Mouse (Mus musculus) macrophage (primary cell): Measurements from ENCODE around the gene Bphl. TPM values are rescaled to one million over a fixed set of nuclear protein-coding genes. Genes with fewer than 3 reads are reported as not detected.

Experiments used
- H3K27ac ChIP-seq: fragments of 350-480 bp; formaldehyde crosslinking; 2 replicates; pipeline ENCODE4 v1.9.0; 2021
- H3K36me3 ChIP-seq: fragments of 350-480 bp; formaldehyde crosslinking; 2 replicates; pipeline ENCODE4 v1.9.0; 2021; ENCODE audit errors: inconsistent target
- H3K4me3 ChIP-seq: fragments of 350-480 bp; formaldehyde crosslinking; 2 replicates; pipeline ENCODE4 v1.9.0; 2021; ENCODE audit errors: inconsistent target
- H3K79me2 ChIP-seq: fragments of 350-480 bp; formaldehyde crosslinking; 2 replicates; pipeline ENCODE4 v1.9.0; 2021; ENCODE audit errors: inconsistent target
- WGBS: methylation state at CpG from one replicate; pipeline ENCODE4 v1.1.7; 2026; ENCODE audit warnings: inconsistent platforms; ENCODE audit not compliant: missing documents; 5-methylcytosine and 5-hydroxymethylcytosine counted together
- polyA plus RNA-seq: library from polyadenylated mRNA; stranded (reverse); fragments of 250-400 nt; gene quantifications from 3 replicates; pipeline ENCODE4 v1.2.4, GENCODE M21; 2018; ENCODE audit warnings: inconsistent platforms
- total RNA-seq, 78 experiments: library from RNA; depleted of rRNA; stranded (reverse); fragments of 250-400 nt; gene quantifications; 1 replicate in 9 of 78; 2 replicates in 24 of 78; 3 replicates in 43 of 78; 4 replicates in 2 of 78; pipeline ENCODE4 v1.2.4; 2018; ENCODE audit warnings: inconsistent platforms in 56 of 78

Bphl gene
- 10 to 100 TPM in 14 of 26 experiments, 1 to 10 TPM in 12; 1.7 to 20.9 (median 12.3) TPM for total RNA-seq (2018; cell fraction: chromatin; rRNA removed)
- total RNA-seq (2018; cell fraction: cytosol; rRNA removed) = 10 to 100 TPM; 16.3 to 36.8 (median 24.4) TPM
- total RNA-seq (2018; cell fraction: nucleus; rRNA removed) = 10 to 100 TPM in 16 of 26 experiments, 1 to 10 TPM in 10; 4.0 to 30.8 (median 11.6) TPM
- polyA plus RNA-seq = 16.8 to 29.1 TPM (median 24.2 TPM) in 3 replicates

DNA sequence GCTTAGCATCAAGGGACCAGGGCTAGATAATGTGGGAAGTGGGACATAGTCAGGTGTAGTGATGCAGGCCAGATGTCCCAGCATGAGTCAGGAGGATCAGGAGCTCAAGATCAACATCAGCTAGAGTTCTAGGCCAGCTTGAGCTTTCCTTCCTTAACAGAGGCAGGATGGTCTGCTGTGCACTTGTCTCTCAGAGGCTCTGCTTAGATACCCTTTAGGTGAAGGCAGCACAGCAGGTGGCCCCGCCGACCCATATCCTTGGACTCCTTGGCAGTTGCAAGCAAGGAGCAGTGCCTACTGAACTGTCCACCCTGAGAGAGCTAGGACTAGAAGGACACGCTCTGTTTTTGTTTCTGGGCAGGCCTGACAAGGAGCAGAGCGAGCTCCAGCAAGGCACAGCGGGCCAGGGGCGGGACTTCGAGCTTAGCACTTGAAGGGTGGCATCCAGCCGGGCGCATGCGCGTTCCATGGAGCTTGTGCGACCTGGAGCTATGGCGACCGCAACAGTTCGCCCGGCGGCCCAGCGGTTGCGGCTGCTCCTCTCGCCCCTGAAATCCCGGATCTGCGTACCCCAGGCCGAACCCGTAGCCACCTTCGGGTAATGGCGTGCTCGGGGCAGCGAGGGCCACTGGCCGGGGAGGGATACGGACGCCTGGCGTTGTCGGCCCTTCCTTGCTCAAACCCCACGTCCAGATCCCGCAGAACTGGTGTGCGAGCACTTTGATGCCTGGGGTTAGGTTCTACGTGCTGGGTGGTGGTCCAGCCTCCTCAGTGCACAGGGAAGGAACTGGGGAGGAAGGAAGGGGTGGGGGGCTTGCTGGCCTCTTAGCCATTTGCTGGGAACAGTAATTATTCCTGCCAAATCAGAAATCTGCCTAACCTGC lies at the start of gene Bphl:
TSS of gene Bphl (plus strand) at position 426 of the 884 bp plus-strand sequence.
- peaks cover 11% of the 10 kb centered on the region for H3K36me3 ChIP-seq
- 3% methylated on average over 37 of the region's 37 CpGs for WGBS
- H3K4me3 ChIP-seq = peak within 1 kb of the TSS; percentile 71
- peak within 1 kb of the TSS; percentile 73 for H3K27ac ChIP-seq
- peaks cover 15% of the 10 kb centered on the region; the same call in 1 of the 2 replicates for H3K79me2 ChIP-seq

DNA sequence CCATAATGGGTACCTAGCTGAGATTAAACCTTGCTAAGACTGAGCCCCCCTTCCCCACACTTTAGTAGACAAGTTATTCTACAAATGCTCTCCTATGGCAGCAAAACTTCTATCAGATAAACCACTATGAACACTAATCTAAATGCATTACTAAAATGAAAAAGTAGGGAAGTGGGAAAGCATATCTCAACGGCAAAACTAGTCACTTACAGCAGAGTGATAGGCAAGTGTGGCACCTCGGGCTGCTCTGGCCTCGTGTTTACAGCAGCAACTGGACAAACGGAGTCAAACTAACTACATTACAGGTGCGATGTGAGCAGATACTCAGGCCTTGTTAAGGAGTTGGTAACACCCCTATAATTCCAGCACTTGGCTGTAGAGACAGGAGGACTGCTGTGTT lies 47.8 kb upstream of the Bphl start:
- Histone ChIP-seq H3K4me3 (no peak overlapping the region), H3K36me3 (peaks cover 20% of the 10 kb centered on the region), H3K27ac (no peak overlapping the region), H3K79me2 (no peaks in the 10 kb centered on the region)
- 96% methylated on average over 4 of the region's 5 CpGs for WGBS

DNA sequence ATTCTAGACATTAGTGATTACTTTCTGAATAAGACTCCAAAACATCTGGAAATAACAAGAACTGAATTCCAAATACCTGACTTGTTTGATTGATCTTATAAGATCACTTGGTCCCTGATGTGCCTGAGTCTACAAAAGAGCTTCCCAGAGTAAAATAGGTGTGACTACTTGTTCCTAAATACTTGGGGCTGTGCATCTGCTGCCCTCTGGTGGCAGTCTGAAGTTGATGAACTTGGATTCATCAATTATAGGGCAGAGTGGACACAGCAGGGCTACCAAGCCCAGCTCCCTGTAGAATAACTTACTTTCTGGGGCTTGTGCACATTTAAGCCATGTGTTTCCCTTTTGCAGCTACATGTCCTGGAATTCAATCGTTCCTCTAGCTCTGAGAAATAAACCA lies 42.2 kb upstream of the Bphl start:
- Histone ChIP-seq H3K79me2 (no peaks in the 10 kb centered on the region), H3K27ac (no peak overlapping the region), H3K36me3 (no peaks in the 10 kb centered on the region), H3K4me3 (no peak overlapping the region)
- WGBS = 47% methylated on average over 1 of the region's 1 CpGs

DNA sequence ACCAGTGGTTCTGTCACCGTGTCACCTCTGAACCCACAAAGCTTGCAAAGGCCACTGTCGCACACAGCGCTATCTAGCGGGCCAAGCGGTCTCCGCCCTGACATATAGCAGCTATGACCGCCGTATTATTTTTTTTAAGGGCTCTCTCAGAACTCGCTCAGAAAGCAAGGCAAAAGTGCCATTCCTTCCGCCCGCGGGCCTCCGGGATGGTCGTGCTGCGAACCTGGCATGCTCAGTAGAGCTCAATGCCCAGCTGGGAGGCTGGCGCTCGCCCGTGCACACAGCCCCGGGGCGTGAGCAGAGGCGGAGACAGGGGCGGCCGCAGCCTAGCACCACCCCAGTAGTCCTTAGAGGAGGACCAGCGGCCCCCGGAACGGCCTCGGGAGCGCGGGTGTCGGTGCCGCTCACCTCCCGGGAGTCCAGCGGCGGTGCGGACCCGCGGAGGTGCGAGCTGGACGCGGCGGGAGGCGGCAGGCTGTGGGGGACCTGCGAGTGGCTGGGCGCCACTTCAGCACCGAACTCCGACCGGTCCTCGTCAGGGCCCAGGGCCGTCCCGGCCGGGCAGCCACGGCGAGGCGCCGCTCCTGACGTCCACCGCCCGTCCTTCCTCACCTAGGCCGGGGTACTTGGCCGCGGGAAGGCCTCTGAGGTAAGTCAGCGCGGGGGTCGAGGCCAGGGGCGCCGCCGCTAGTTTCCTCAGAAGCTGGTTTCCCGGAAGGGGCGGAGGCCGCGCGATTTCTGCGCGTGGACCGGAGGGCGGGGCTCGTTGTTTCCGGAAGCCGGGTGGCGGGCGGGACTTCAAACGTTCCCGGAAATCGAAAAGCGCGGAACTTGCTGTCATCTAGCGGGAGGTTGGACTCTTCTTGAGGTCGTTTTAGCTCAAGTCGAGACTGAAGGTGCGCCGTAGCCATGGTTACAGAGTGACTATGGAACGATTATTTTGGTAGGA lies 35.1 kb upstream of the Bphl start, which contains the start of the genes Ripk1 and Serpinb6a:
TSS of gene Ripk1 (plus strand) at position 306 of the 949 bp plus-strand sequence.
TSS of gene Serpinb6a (minus strand) at position 737 of the 949 bp plus-strand sequence.
- peak within 1 kb of the TSS; percentile 52 for H3K27ac ChIP-seq
- WGBS = under 1% methylated on average over 77 of the region's 92 CpGs
- no peaks in the 10 kb centered on the region for H3K36me3 ChIP-seq
- peaks cover 53% of the 10 kb centered on the region for H3K79me2 ChIP-seq
- peak within 1 kb of the TSS; percentile 89 for H3K4me3 ChIP-seq

DNA sequence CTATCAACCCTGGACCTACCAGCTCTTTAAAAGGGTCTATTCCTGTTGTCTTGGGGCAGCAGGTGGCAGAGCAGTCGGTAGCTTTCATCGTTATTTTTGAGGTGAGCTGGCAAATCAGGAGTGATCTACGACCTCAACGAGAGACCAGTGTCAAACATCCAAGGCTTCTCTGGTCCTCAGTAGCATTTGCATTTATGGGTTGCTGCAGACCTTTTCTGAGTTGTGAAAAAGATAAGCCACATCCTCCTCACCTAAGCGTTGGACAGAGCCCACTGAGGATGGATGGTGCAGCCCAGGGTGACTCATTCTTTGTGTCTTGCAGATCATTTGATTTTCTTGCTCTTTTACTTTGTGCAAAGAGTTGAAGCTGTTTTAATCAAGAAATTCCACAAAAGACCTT lies 34.3 kb upstream of the Bphl start:
- H3K36me3 ChIP-seq = no peaks in the 10 kb centered on the region
- peak overlapping the region; percentile 89 for H3K4me3 ChIP-seq
- H3K79me2 ChIP-seq = peaks cover 60% of the 10 kb centered on the region
- WGBS = 0% methylated on average over 5 of the region's 5 CpGs
- H3K27ac ChIP-seq = peak overlapping the region; percentile 40

DNA sequence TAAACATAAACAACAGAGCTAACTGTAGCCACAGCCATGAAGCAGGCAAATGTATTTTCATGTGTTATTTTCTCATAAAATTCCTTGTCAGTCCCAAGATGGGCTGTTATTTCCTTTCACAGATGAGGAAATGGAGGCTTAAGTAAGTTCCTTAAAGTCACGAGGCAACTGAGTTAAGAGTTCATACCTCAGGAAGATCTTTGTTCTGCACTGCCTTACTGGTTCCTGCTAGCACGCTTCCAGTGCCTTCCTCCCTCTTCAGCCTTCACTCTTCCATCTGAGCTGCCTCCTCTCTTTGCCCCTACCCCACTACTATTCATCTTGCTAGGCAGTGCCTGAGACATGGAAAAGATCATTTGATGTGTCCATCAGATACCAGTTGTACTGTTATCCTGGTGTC lies 30.2 kb upstream of the Bphl start:
- Histone ChIP-seq H3K36me3 (peaks cover 30% of the 10 kb centered on the region), H3K79me2 (peaks cover 94% of the 10 kb centered on the region), H3K27ac (peak overlapping the region; percentile 91), H3K4me3 (no peak overlapping the region)
- WGBS = 8% methylated on average over 2 of the region's 2 CpGs

DNA sequence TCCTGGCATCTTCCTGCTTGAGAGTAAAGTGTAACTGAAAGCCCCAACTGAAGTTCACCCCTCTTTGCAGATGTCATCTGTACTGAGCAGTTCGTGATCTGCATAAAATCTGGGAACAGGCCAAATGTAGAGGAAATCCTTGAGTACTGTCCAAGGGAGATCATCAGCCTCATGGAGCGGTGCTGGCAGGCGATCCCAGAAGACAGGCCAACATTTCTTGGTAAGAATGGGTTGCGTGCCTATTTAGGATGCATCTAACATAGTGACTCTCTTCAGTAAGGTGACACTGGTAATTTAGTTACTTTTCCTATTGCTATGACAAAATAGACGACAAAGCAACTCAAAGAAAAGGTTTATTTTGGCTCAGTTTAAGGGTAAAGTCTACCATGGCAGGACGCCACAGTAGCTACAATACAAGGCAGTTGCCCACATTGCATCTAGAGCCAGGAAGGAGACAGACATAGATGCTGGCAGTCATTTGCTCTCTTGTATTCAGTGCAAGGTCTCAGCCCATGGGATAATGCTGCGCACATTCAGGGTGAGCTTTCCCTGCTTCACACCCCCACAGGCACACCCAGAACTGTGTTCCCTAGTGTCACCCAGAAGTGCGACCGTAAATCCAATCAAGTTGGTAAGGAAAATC lies 20.3 kb upstream of the Bphl start:
- Histone ChIP-seq H3K79me2 (0 out of 2 replicates have a peak, but pooled peaks cover under 1% of the 10 kb centered on the region), H3K27ac (no peak overlapping the region), H3K36me3 (peaks cover 91% of the 10 kb centered on the region), H3K4me3 (no peak overlapping the region)
- 97% methylated on average over 9 of the region's 9 CpGs for WGBS

DNA sequence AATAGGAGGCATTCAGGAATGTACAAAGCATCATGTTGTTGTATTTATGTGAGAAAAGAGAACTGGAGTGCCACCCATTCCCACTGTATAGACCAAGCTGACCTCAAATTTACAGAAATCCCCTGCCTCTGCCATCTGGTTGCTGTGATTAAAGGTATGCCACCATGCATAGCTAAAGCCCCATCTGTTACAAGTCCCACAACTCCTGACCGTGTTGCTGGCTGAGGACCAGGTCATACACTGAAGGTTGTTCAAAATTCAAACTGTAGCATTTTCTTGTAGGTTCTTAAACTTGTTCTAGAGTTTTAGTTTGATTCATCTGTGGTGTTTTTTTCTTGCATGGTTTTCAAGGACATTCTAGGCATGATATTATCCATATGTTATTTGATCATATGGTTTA lies 18.9 kb upstream of the Bphl start:
- 100% methylated on average over 1 of the region's 1 CpGs for WGBS
- H3K4me3 ChIP-seq = no peak overlapping the region
- H3K79me2 ChIP-seq = no peaks in the 10 kb centered on the region
- peaks cover 95% of the 10 kb centered on the region for H3K36me3 ChIP-seq
- H3K27ac ChIP-seq = no peak overlapping the region

DNA sequence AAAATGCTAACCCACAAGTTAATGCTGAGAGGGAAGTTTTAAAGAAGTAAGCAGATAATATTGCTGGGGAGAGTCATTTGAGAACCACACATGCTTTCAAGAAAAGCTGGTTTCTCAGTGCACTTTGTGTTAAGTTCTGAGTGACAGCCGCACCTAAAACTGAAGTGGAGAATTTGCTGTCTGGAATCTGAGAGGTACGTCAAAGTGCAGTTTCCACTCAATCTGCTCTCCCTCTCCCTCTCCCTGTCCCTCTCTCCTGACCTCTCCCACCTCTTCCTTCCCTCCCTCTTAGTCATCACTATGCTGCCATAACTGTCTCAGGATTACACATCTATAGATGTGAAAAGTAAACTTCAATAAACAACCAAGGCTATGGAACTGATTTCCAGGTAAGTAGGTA lies 15.4 kb upstream of the Bphl start:
- no peak overlapping the region for H3K27ac ChIP-seq
- peaks cover 91% of the 10 kb centered on the region for H3K36me3 ChIP-seq
- peaks cover 1% of the 10 kb centered on the region; the same call in 1 of the 2 replicates for H3K79me2 ChIP-seq
- 100% methylated on average over 2 of the region's 2 CpGs for WGBS
- no peak overlapping the region for H3K4me3 ChIP-seq

DNA sequence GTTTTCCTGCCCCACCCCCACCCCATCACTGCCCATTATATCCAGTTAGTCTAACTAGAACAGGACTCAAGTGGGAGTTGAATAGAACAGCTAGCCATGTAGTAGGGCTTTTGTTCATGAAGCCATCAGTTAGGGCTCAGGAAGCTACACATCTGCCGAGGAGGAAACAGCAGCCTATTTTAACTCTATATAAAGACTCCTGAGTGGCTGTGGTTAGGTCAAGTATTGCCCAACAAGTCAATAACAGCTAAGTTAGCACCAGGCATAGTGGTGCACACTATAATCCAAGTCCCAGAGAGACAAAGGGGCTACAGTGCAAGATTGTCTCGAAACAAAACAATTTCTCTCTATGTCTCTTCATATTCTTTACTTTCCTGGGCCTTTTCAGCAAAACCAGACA lies 5.4 kb upstream of the Bphl start:
- Histone ChIP-seq H3K27ac (peak overlapping the region; percentile 91), H3K4me3 (no peak overlapping the region), H3K36me3 (peaks cover 53% of the 10 kb centered on the region), H3K79me2 (peaks cover 24% of the 10 kb centered on the region; the same call in 1 of the 2 replicates)
- 4% methylated on average over 2 of the region's 2 CpGs for WGBS

DNA sequence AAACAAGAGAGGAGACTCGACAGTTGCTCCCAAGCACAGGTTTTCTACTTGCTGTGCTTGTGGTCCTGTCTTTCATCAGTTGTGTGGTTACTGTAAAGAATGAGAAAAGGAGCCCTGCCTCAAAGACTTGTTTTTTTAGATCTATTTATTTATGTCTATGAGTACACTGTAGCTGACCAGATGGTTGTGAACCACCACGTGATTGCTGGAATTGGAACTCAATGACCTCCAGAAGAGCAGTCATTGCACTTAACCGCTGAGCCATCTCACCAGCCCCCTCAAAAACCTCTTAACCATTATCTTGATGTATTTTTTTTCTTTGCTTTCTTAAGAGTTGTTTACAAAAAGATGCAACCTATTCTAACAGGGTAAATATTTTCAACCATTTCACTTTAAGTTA lies 2.0 kb upstream of the Bphl start:
- no peak overlapping the region for H3K4me3 ChIP-seq
- peaks cover 19% of the 10 kb centered on the region for H3K36me3 ChIP-seq
- H3K79me2 ChIP-seq = peaks cover 15% of the 10 kb centered on the region; the same call in 1 of the 2 replicates
- 93% methylated on average over 3 of the region's 3 CpGs for WGBS
- no peak overlapping the region for H3K27ac ChIP-seq

DNA sequence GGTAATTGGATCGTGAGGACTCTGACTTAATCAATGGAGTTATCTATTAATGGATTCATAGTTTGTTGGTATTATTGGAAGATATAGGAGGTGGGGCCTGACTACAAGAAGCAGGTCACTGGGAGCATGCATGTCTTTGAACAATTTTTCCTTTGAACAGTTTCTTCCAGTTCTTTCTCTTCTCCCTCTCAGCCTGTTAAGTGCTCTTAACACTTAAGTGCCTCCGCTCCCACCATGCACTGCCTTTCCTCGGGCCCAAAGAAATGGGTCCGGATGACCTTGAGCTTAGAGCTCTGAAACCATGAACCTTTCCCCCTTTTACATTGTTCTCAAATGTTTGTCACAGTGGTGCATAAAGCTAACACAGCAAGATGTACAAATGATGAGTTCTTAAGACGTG lies 671 bp upstream of the Bphl start:
- 92% methylated on average over 5 of the region's 5 CpGs for WGBS
- Histone ChIP-seq H3K36me3 (peaks cover 11% of the 10 kb centered on the region), H3K4me3 (no peak overlapping the region), H3K79me2 (peaks cover 15% of the 10 kb centered on the region; the same call in 1 of the 2 replicates), H3K27ac (peak overlapping the region; percentile 73)

DNA sequence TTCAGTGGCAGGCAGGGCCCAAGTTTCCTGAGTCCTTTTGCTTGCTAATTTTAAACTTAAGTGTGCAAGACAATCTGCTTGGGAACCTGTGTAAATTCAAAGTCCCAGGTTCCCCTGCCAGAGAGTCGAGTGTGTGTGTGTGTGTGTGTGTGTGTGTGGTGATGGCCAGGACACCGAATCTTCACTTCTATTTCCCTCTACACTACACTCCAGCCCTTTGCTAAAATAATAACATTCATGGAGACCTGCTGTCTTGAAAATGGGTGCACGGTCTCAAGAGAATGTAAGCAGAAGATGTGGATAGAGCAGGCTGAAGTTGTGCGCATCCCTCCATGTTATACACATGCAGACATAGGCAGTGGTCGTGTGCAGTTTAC lies 647 bp downstream of the Bphl start:
- peak overlapping the region; percentile 73 for H3K27ac ChIP-seq

More for the DNA sequence above, 647 bp downstream of the Bphl start:
- Histone ChIP-seq H3K79me2 (peaks cover 15% of the 10 kb centered on the region; the same call in 1 of the 2 replicates), H3K36me3 (peaks cover 8% of the 10 kb centered on the region; the same call in 1 of the 2 replicates), H3K4me3 (peak overlapping the region; percentile 71)
- WGBS = 53% methylated on average over 5 of the region's 5 CpGs
